Mouse (Mus musculus) brain, embryonic 14.5 days (tissue): ENCODE measurements at regions not wholly inside any gene's neighbourhood (a gene's known extent, or its start where the extent isn't known, plus 50 kb on each side); places are given as distances from the start of the nearest gene placed in this dataset.

Experiments
- CTCF ChIP-seq: fragments of 200-500 bp; IDR thresholded peaks from 2 replicates; pipeline ENCODE4 v1.5.1; 2012; ENCODE audit warnings: inconsistent platforms, mild to moderate bottlenecking, moderate library complexity, borderline replicate concordance; ENCODE audit not compliant: insufficient read depth, insufficient read length; ENCODE audit errors: extremely low read depth
- POLR2A ChIP-seq: fragments of 200-500 bp; IDR thresholded peaks from 2 replicates; pipeline ENCODE4 v1.6.1; 2012; ENCODE audit warnings: mild to moderate bottlenecking, inconsistent platforms, borderline replicate concordance; ENCODE audit not compliant: poor library complexity, insufficient read depth, insufficient read length, severe bottlenecking; ENCODE audit errors: extremely low read depth

DNA sequence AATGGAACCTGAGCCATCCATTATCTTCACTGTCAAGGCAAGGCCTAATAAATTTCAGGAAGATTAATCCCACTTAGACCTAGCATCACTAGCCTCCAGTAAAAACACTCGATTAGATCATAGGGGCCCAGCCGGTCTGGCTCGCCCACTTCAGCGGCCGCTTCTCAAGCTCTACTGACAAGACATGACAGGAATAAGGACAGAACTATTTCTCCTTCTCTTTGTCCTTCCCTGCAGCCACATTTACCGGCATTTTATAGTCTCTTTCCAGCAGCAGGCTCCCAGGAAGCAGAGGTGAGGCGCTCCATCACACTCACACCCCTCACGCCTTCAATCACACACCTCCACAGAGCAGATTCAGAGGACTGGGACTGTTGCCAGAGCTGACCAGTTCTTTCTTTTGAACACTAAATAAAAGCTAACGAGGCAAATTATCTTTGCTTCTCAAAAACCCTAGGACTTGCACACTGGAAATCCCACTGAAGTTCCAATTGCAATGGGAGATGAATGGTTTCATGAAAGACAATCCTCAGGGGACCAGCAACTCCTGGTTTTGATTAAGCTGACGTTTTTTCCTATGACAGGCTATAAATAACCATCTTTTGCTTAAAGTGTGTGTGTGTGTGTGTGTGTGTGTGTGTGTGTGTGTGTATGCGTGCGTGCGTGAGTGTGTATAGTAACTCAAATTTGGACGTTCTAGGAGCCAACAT is 184.6 kb downstream of the Sox4 start:
- TF ChIP-seq CTCF (no peak), POLR2A (no peak)
